Mouse (Mus musculus) macrophage (primary cell): ENCODE results near the gene Tmub1. TPM values are rescaled to one million over a fixed set of nuclear protein-coding genes. Genes with fewer than 3 reads are reported as not detected.
A peak's percentile ranks its signal among the peaks of the same experiment; 100 is the strongest.

ENCODE experiments used
- H3K27ac ChIP-seq: fragments of 350-480 bp; formaldehyde crosslinking; 2 replicates; pipeline ENCODE4 v1.9.0; 2021
- H3K36me3 ChIP-seq: fragments of 350-480 bp; formaldehyde crosslinking; 2 replicates; pipeline ENCODE4 v1.9.0; 2021; ENCODE audit errors: inconsistent target
- H3K4me3 ChIP-seq: fragments of 350-480 bp; formaldehyde crosslinking; 2 replicates; pipeline ENCODE4 v1.9.0; 2021; ENCODE audit errors: inconsistent target
- H3K79me2 ChIP-seq: fragments of 350-480 bp; formaldehyde crosslinking; 2 replicates; pipeline ENCODE4 v1.9.0; 2021; ENCODE audit errors: inconsistent target
- WGBS: methylation state at CpG from one replicate; pipeline ENCODE4 v1.1.7; 2026; ENCODE audit warnings: inconsistent platforms; ENCODE audit not compliant: missing documents; 5-methylcytosine and 5-hydroxymethylcytosine counted together
- polyA plus RNA-seq: library from polyadenylated mRNA; stranded (reverse); fragments of 250-400 nt; gene quantifications from 3 replicates; pipeline ENCODE4 v1.2.4, GENCODE M21; 2018; ENCODE audit warnings: inconsistent platforms

The Tmub1 gene
- polyA plus RNA-seq, 1 experiment from 2014 or later, result 14.5 TPM

DNA sequence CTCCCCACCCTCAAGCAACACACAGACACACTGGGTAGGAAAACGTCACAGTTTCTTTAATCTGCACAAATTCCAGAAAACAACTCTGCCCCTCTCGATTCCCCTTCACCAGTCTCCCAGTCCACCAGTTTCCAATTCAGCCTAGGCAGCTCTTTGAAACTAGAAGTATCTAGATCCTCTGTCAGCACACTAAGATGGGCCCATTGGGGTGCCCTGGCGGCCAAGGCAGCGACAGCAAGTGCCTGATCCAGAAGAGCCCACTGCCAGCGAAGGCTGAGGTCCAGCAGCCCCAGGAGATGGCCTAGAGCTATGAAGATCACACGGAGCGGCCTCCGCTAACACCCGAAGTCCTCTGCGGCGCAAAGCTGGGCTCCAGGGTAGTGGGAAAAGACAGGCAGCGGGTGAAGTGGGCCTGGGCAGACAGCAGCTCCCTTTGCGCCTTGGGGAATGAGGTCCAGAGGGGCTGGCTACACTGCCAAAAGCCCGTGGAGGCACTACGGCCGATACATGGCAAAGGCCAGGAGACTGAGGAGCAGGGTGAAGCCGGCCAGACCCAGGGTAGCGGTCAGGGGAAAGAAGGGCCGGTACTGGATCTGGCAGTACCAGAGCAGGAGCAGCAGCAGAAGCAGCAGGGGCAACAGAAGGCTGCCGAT, 2.1 kb downstream of the Tmub1 start:
- Histone ChIP-seq H3K79me2 (peaks cover 10% of the 10 kb centered on the region), H3K4me3 (peak overlapping the region; percentile 20; the same call in 1 of the 2 replicates), H3K36me3 (peaks cover 15% of the 10 kb centered on the region; the same call in 1 of the 2 replicates), H3K27ac (peak overlapping the region; percentile 41)
- WGBS, result 68% methylated on average over 20 of the region's 20 CpGs

DNA sequence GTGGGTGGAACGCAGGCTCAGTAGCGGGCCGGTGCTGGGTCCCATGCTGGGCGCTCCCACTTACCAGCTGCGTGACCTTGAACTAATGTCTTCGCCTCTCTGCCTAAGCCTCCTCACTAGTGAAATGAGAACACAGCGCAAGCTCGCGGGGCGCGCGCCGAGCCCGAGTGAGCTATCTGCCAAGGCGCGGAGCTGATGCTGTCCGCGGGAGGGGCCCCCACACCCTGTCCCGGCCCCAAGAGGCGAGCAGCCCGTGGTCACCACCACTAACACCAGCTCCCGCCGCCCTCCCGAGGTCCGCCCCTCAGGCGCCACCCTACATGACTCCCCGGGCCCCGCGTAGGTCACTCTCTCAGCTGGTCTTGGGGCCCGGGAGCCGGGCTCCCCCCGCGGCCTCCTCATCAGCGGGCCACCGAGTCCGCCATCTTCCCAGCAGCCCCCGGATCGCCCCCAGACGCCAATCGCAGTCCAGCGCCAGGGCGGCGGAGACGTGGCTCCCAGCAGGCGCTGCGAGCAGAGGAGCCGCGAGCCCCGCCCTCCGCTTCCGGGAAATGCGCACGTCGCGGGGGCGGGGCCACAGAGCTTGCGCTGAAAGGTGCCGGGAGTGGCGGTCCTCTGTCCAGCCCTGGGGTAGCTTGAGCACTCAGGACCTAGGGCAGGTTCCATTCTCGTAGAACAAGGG, 2.8 kb downstream of the Tmub1 start, which contains the start of gene Fastk:
Gene Fastk (minus strand): TSS at position 542 of the 682 bp plus-strand sequence.
- whole genome bisulfite sequencing, result under 1% methylated on average over 55 of the region's 60 CpGs
- Histone ChIP-seq H3K27ac (peak within 1 kb of the TSS; percentile 41), H3K79me2 (peaks cover 10% of the 10 kb centered on the region), H3K4me3 (peak within 1 kb of the TSS; percentile 50), H3K36me3 (peaks cover 21% of the 10 kb centered on the region)

DNA sequence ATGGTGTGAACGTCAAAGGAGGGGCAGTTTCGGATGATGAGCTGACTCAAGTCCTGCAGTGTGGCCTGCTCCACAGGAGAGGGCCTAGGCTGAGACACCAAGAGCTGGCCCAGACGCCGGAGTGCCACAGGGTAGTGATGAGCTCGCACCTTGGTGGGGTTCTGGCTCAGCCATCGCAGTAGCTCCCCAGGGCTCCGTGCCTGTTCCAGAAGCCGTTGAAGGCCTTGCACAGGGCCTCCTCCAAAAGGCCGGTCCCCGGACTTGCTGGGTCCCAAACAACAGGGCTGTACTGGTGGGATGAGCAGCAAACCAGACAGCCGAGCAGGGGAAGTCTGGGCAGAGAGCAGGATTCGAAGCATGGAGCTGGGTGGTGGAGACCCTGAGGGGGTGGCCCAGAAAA, 3.7 kb downstream of the Tmub1 start:
- H3K4me3 ChIP-seq, result peak overlapping the region; percentile 50
- peaks cover 31% of the 10 kb centered on the region for H3K36me3 ChIP-seq
- H3K79me2 ChIP-seq, result peaks cover 10% of the 10 kb centered on the region
- H3K27ac ChIP-seq, result no peak overlapping the region
- 97% methylated on average over 12 of the region's 12 CpGs for WGBS

GRCm38 (mm10) chr5:24443204-24443603, 4.5 kb downstream of the Tmub1 start:
- Histone ChIP-seq H3K4me3 (no peak overlapping the region), H3K27ac (no peak overlapping the region), H3K79me2 (peaks cover 10% of the 10 kb centered on the region), H3K36me3 (peaks cover 38% of the 10 kb centered on the region)
- WGBS, result 87% methylated on average over 7 of the region's 7 CpGs

GRCm38 (mm10) chr5:24442029-24442428, 5.6 kb downstream of the Tmub1 start:
- Histone ChIP-seq H3K4me3 (no peak overlapping the region), H3K36me3 (peaks cover 48% of the 10 kb centered on the region), H3K79me2 (peaks cover 10% of the 10 kb centered on the region), H3K27ac (no peak overlapping the region)
- WGBS, result 95% methylated on average over 8 of the region's 9 CpGs

DNA sequence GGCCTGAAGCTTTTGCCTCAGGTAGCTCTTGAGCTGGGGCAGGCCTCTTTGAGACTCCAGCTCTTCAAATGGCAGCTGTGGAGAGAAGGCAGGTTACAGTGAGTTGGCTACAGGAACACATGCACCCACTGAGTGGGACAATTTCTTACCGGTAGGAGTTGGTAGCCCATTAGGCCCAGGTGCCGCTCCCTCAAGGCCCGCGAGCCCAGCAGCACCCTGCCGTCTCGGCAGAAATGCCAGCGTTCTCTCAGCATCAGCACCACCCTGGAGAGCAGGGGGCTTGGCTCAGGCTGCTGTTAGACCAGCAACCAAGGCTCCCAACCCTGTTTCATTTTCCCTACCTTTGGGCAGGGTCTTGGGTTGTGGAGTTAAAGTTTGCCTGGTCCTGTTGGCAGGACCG, 6.5 kb downstream of the Tmub1 start:
- WGBS, result 94% methylated on average over 8 of the region's 8 CpGs
- Histone ChIP-seq H3K4me3 (no peak overlapping the region), H3K36me3 (peaks cover 55% of the 10 kb centered on the region), H3K79me2 (peaks cover 10% of the 10 kb centered on the region), H3K27ac (no peak overlapping the region)

- H3K36me3 ChIP-seq, result peaks cover 96% of the 10 kb centered on the region
- 94% methylated on average over 7 of the region's 8 CpGs for whole genome bisulfite sequencing
- no peak overlapping the region for H3K27ac ChIP-seq
- H3K4me3 ChIP-seq, result no peak overlapping the region
- no peaks in the 10 kb centered on the region for H3K79me2 ChIP-seq
Measured at GRCm38 (mm10) chr5:24433993-24434392, 13.7 kb downstream of the Tmub1 start.

GRCm38 (mm10) chr5:24428596-24428995, 19.1 kb downstream of the Tmub1 start:
- 88% methylated on average over 9 of the region's 9 CpGs for WGBS
- Histone ChIP-seq H3K36me3 (peaks cover 47% of the 10 kb centered on the region), H3K4me3 (no peak overlapping the region), H3K27ac (no peak overlapping the region), H3K79me2 (peaks cover 32% of the 10 kb centered on the region)

DNA sequence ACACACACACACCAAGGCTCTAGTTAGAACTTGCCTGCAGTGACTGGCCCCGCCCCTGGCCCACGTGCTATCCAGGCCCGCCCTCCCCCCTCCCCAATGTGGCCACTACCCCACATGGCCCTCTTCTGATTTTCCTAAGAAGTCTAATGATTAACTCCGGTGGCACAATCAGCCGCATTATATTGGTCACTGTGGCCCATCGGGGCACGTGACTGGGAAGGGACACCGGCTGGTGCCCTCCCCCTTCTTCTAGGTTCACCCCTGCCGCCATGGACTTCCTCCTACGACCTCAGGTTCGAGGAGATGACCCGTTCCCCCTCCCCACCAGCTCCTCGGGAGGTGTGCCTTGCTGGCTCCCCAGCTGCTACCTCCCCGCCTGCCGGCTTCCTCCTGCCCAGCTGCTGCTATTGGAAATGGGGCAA, 19.7 kb downstream of the Tmub1 start:
- H3K4me3 ChIP-seq, result no peak overlapping the region
- peaks cover 32% of the 10 kb centered on the region for H3K79me2 ChIP-seq
- H3K36me3 ChIP-seq, result peaks cover 41% of the 10 kb centered on the region
- H3K27ac ChIP-seq, result no peak overlapping the region
- 73% methylated on average over 10 of the region's 15 CpGs for WGBS

GRCm38 (mm10) chr5:24427285-24427633, 20.4 kb downstream of the Tmub1 start:
- Histone ChIP-seq H3K4me3 (no peak overlapping the region), H3K36me3 (peaks cover 34% of the 10 kb centered on the region), H3K27ac (no peak overlapping the region), H3K79me2 (peaks cover 32% of the 10 kb centered on the region)
- 91% methylated on average over 12 of the region's 12 CpGs for WGBS

GRCm38 (mm10) chr5:24426556-24427284, 20.9 kb downstream of the Tmub1 start:
- Histone ChIP-seq H3K79me2 (peaks cover 32% of the 10 kb centered on the region), H3K27ac (peak overlapping the region; percentile 59; the same call in 1 of the 2 replicates), H3K4me3 (peak overlapping the region; percentile 87), H3K36me3 (peaks cover 28% of the 10 kb centered on the region)
- WGBS, result 38% methylated on average over 9 of the region's 9 CpGs

- H3K4me3 ChIP-seq, result peak overlapping the region; percentile 87
- 20% methylated on average over 10 of the region's 10 CpGs for WGBS
- peak overlapping the region; percentile 59 for H3K27ac ChIP-seq
- H3K79me2 ChIP-seq, result peaks cover 32% of the 10 kb centered on the region
- peaks cover 24% of the 10 kb centered on the region for H3K36me3 ChIP-seq
Measured at GRCm38 (mm10) chr5:24426037-24426432, 21.6 kb downstream of the Tmub1 start.

GRCm38 (mm10) chr5:24425421-24426036, 22.1 kb downstream of the Tmub1 start:
- H3K4me3 ChIP-seq, result peak overlapping the region; percentile 87
- peaks cover 24% of the 10 kb centered on the region for H3K36me3 ChIP-seq
- peak overlapping the region; percentile 59 for H3K27ac ChIP-seq
- 2% methylated on average over 27 of the region's 30 CpGs for WGBS
- H3K79me2 ChIP-seq, result peaks cover 32% of the 10 kb centered on the region

DNA sequence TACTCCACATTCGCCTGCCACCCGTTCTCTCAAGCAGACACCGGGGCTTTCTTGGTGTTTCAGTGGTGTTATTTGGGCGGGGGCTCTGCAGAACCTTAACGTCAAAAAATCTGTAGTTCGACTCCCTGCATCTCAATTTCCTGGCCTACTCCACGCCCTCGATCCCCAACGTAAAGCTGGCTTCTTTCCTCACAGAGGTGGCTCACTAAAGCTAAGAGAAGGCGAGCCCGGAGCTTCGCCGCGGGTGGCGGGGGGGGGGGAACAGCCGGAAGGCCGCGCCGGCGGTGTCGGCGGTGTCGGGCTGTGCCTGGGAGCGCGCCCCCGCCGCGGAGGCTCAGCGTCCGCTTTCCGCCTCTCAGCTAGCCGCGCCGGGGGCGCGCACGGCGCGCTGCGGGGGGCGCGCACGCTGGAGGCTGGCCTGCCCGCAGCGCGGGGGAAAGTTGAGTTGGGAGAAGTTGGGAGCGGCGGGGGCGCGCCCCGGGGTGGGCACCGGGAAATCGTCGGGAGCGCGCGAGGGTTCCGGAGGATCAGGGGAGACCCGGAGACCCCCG, 22.7 kb downstream of the Tmub1 start:
- Histone ChIP-seq H3K36me3 (peaks cover 23% of the 10 kb centered on the region), H3K27ac (peak overlapping the region; percentile 94), H3K4me3 (peak overlapping the region; percentile 87), H3K79me2 (peaks cover 32% of the 10 kb centered on the region)
- WGBS, result 2% methylated on average over 34 of the region's 60 CpGs
